ENCODE assay signal across 7 mouse cellular contexts in genomic region chr1:63110536-63111285, GRCm38 (mm10). TPM values are rescaled to one million over a fixed set of nuclear protein-coding genes. Genes with fewer than 3 reads are reported as not detected.
A peak's percentile ranks its signal among the peaks of the same experiment; 100 is the strongest.
DNase-seq lines count a peak whose midpoint lies in the region; ATAC-seq and TF ChIP-seq lines count a peak whose summit lies in the region.

No protein-coding gene starts in this region.

- WGBS in lung, adult 2 months, result 52% methylated on average over 7 of the region's 7 CpGs
- WGBS in neural tube, embryonic 11.5 days, result 45% methylated on average over 7 of the region's 7 CpGs

- H3K4me1 ChIP-seq in lung, adult 2 months (ENCODE audit: control insufficient read depth, insufficient read depth, low read length), result peaks cover 15% of the 10 kb centered on the region
- peaks cover 18% of the 10 kb centered on the region; the same call in 1 of the 2 replicates for H3K4me1 ChIP-seq in neural tube, embryonic 11.5 days (ENCODE audit: control insufficient read depth, insufficient read depth, low read length)

- no peak for TF ChIP-seq POLR2A in lung, adult 2 months (IDR thresholded peaks at IDR 0.05; ENCODE audit: borderline replicate concordance, extremely low read depth, low read depth, low read length)

- H3K36me3 ChIP-seq in neural tube, embryonic 11.5 days (ENCODE audit: control insufficient read depth, insufficient read depth, low read length), result no peaks in the 10 kb centered on the region; the same call in 1 of the 2 replicates

- no peak overlapping the region for H3K4me2 ChIP-seq in neural tube, embryonic 11.5 days (ENCODE audit: low read depth)

- ATAC-seq in neural tube, embryonic 11.5 days (ENCODE audit: insufficient read depth, low FRiP score, low TSS enrichment), result no peak

- H3K4me3 ChIP-seq in lung, adult 2 months (replicated peaks; ENCODE audit: extremely low read depth, low read depth, low read length), result no peak overlapping the region
- H3K4me3 ChIP-seq in neural tube, embryonic 11.5 days (ENCODE audit: low read depth, low read length), result no peak overlapping the region

- no peaks in the 10 kb centered on the region for H3K9me3 ChIP-seq in neural tube, embryonic 11.5 days (ENCODE audit: control insufficient read depth, low read length)

- no peaks in the 10 kb centered on the region for H3K27me3 ChIP-seq in neural tube, embryonic 11.5 days (ENCODE audit: control insufficient read depth, insufficient read depth, low read length)

- peak; percentile 42 for TF ChIP-seq CTCF in lung, adult 2 months (IDR thresholded peaks at IDR 0.05; ENCODE audit: insufficient read depth, low read length)

- H3K9ac ChIP-seq in neural tube, embryonic 11.5 days (ENCODE audit: low read length), result no peak overlapping the region

- DNase-seq in lung, adult 2 months, result no peak
- no peak for DNase-seq in lung, postnatal 25 days (ENCODE audit: low spot score)
- peak; percentile 71 for DNase-seq in WW6 (ENCODE audit: low read depth, low spot score)
- peak; percentile 39 for DNase-seq in embryo, embryonic 9.5 days (ENCODE audit: extremely low spot score)
- DNase-seq in kidney, postnatal 10 days, result peak; percentile 57
- peak; percentile 45 for DNase-seq in neural tube, embryonic 11.5 days (ENCODE audit: low spot score)
- DNase-seq in layer of hippocampus, postnatal 36 days, result no peak

- no peak overlapping the region for H3K27ac ChIP-seq in neural tube, embryonic 11.5 days (ENCODE audit: low read depth, low read length)

RNA-seq across cellular contexts. Expression of gene Ino80d, which starts 3.8 kb away (rescaled TPM):
- polyA plus RNA-seq in lung, adult 2 months (2012; rRNA removed), result 14.7 and 16.7 TPM in 2 replicates
- polyA plus RNA-seq in neural tube, embryonic 11.5 days (2014; fragmentation: Nextera tagmentation; extraction: Ambion mirVana), result 6.8 and 7.8 TPM in 2 replicates
- total RNA-seq in layer of hippocampus, postnatal 36 days (2021), result 10 to 100 TPM; 28.8 to 34.6 TPM

Comparison
In these comparisons a context has a peak if more than half of its experiments do, and no peak if none do; other contexts are left out.
1. DNase-seq: peak in WW6 (single experiment), embryo, embryonic 9.5 days (single experiment), kidney, postnatal 10 days (single experiment) and neural tube, embryonic 11.5 days (single experiment); none in lung, adult 2 months (single experiment), lung, postnatal 25 days (single experiment) and layer of hippocampus, postnatal 36 days (0 of 2).